Comparison of ENCODE assay signal across 7 mouse cellular contexts in the genomic region with DNA sequence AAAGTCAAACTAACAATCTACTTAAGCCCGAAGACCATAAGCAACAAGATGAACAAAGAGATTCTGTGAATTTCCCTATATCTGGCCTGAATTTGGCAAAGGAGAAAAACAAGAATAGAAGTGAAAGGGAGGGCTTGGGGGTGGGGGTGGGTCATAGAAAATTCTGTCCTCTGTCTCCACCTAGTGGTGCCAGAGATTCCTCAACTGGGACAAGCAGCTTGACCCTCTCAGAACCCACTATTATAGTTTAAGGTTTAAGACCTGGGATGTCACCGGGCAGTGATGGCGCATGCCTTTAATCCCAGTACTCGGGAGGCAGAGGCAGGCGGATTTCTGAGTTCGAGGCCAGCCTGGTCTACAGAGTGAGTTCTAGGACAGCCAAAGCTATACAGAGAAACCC. TPM values are rescaled to one million over a fixed set of nuclear protein-coding genes. Genes with fewer than 3 reads are reported as not detected.
DNase-seq lines count a peak whose midpoint lies in the region; ATAC-seq and TF ChIP-seq lines count a peak whose summit lies in the region.

No protein-coding gene starts in this region.

- H3K27me3 ChIP-seq in limb, embryonic 11.5 days (ENCODE audit: control insufficient read depth, insufficient read depth, low read length): no peaks in the 10 kb centered on the region
- no peaks in the 10 kb centered on the region for H3K27me3 ChIP-seq in limb, embryonic 10.5 days (ENCODE audit: low read depth, poor library complexity, severe bottlenecking)
- H3K27me3 ChIP-seq in small intestine, adult 2 months (ENCODE audit: control insufficient read depth, insufficient read depth, low read length): no peaks in the 10 kb centered on the region

- ATAC-seq in limb, embryonic 11.5 days (ENCODE audit: insufficient number of reproducible peaks, low FRiP score, low TSS enrichment, low read depth): no peak
- ATAC-seq in granulocyte monocyte progenitor cell, adult 5-6 weeks (replicated peaks; ENCODE audit: poor library complexity, severe bottlenecking): peak; percentile 79

- WGBS in limb, embryonic 11.5 days: 68% methylated on average over 6 of the region's 6 CpGs
- 71% methylated on average over 6 of the region's 6 CpGs for WGBS in limb, embryonic 10.5 days
- 35% methylated on average over 6 of the region's 6 CpGs for WGBS in small intestine, adult 2 months

- no peak overlapping the region for H3K4me2 ChIP-seq in limb, embryonic 11.5 days (ENCODE audit: low read depth, severe bottlenecking)

- no peaks in the 10 kb centered on the region for H3K9me3 ChIP-seq in limb, embryonic 11.5 days (ENCODE audit: control insufficient read depth, low read length)
- no peaks in the 10 kb centered on the region for H3K9me3 ChIP-seq in limb, embryonic 10.5 days (replicated peaks)

- intact Hi-C loops in left cerebral cortex, postnatal 4 days (cut with DNase I): no loop called here

- H3K4me3 ChIP-seq in limb, embryonic 11.5 days (ENCODE audit: low read depth, low read length): no peak overlapping the region
- no peak overlapping the region for H3K4me3 ChIP-seq in limb, embryonic 10.5 days
- H3K4me3 ChIP-seq in small intestine, adult 2 months (ENCODE audit: low read depth, low read length): no peak overlapping the region

- no peaks in the 10 kb centered on the region for H3K36me3 ChIP-seq in limb, embryonic 11.5 days (ENCODE audit: control insufficient read depth, insufficient read depth, low read length)
- no peaks in the 10 kb centered on the region for H3K36me3 ChIP-seq in limb, embryonic 10.5 days
- no peaks in the 10 kb centered on the region for H3K36me3 ChIP-seq in small intestine, adult 2 months (ENCODE audit: control insufficient read depth, insufficient read depth, low read length)

- peak; percentile 61 for DNase-seq in limb, embryonic 11.5 days (ENCODE audit: low spot score)
- no peak for DNase-seq in limb, embryonic 10.5 days (ENCODE audit: low spot score)
- peak; percentile 70 for DNase-seq in ES-CJ7 (ENCODE audit: low read depth, low spot score)
- peak; percentile 28 for DNase-seq in adrenal gland, postnatal 25 days
- peak; percentile 44 for DNase-seq in left cerebral cortex, postnatal 4 days

- H3K4me1 ChIP-seq in limb, embryonic 11.5 days (ENCODE audit: control insufficient read depth, insufficient read depth, low read length): no peaks in the 10 kb centered on the region
- no peaks in the 10 kb centered on the region for H3K4me1 ChIP-seq in limb, embryonic 10.5 days
- H3K4me1 ChIP-seq in small intestine, adult 2 months (ENCODE audit: control insufficient read depth, insufficient read depth, insufficient read length, low read length): peaks cover 8% of the 10 kb centered on the region

- no peak overlapping the region for H3K27ac ChIP-seq in limb, embryonic 11.5 days (replicated peaks; ENCODE audit: low read depth, low read length)
- no peak overlapping the region for H3K27ac ChIP-seq in limb, embryonic 10.5 days
- no peak overlapping the region for H3K27ac ChIP-seq in small intestine, adult 2 months (ENCODE audit: insufficient read depth, low read depth, low read length)

- no peak overlapping the region for H3K9ac ChIP-seq in limb, embryonic 11.5 days (ENCODE audit: low read length)

- TF ChIP-seq CTCF in small intestine, adult 2 months (IDR thresholded peaks at IDR 0.05; ENCODE audit: extremely low read depth, insufficient read length, insufficient replicate concordance, low read depth, low read length): peak; percentile 63; the same call in 1 of the 2 replicates

- no peak for TF ChIP-seq POLR2A in small intestine, adult 2 months (IDR thresholded peaks at IDR 0.05; ENCODE audit: low read depth, low read length)

RNA-seq across cellular contexts. Expression of gene Nf2, which starts 12.6 kb away (rescaled TPM):
- 47.6 and 51.2 TPM in 2 replicates for polyA plus RNA-seq in limb, embryonic 11.5 days (2014; fragmentation: Nextera tagmentation; extraction: Ambion mirVana)
- polyA plus RNA-seq in limb, embryonic 10.5 days (2016; fragmentation: Nextera tagmentation; extraction: Ambion mirVana): 61.4 and 63.8 TPM in 2 replicates
- total RNA-seq in adrenal gland, postnatal 25 days (2021): 160 and 207 TPM in 2 replicates
- 35.6 and 45.1 TPM in 2 replicates for total RNA-seq in granulocyte monocyte progenitor cell, adult 5-6 weeks (2014; fragmentation: Nextera tagmentation)
- total RNA-seq in granulocyte monocyte progenitor cell, adult 5-6 weeks (2017): 48.0 and 73.3 TPM in 2 replicates
- 100 to 1,000 TPM; 155 to 162 TPM for total RNA-seq in left cerebral cortex, postnatal 4 days (2021)
- 26.1 and 43.5 TPM in 2 replicates for polyA plus RNA-seq in small intestine, adult 2 months (2012; rRNA removed)

RNA-seq across cellular contexts. Expression of gene Nipsnap1, which starts 37.0 kb away (rescaled TPM):
- 76.8 and 80.2 TPM in 2 replicates for polyA plus RNA-seq in limb, embryonic 11.5 days (2014; fragmentation: Nextera tagmentation; extraction: Ambion mirVana)
- polyA plus RNA-seq in limb, embryonic 10.5 days (2016; fragmentation: Nextera tagmentation; extraction: Ambion mirVana): 75.9 and 84.2 TPM in 2 replicates
- 27.5 and 29.2 TPM in 2 replicates for total RNA-seq in adrenal gland, postnatal 25 days (2021)
- 13.4 and 22.3 TPM in 2 replicates for total RNA-seq in granulocyte monocyte progenitor cell, adult 5-6 weeks (2014; fragmentation: Nextera tagmentation)
- 17.5 and 20.0 TPM in 2 replicates for total RNA-seq in granulocyte monocyte progenitor cell, adult 5-6 weeks (2017)
- total RNA-seq in left cerebral cortex, postnatal 4 days (2021): 100 to 1,000 TPM; 102 TPM
- polyA plus RNA-seq in small intestine, adult 2 months (2012; rRNA removed): 35.3 and 43.4 TPM in 2 replicates

RNA-seq across cellular contexts. Expression of gene Thoc5, which starts 58.4 kb away (rescaled TPM):
- 48.8 and 50.6 TPM in 2 replicates for polyA plus RNA-seq in limb, embryonic 11.5 days (2014; fragmentation: Nextera tagmentation; extraction: Ambion mirVana)
- 46.3 and 47.5 TPM in 2 replicates for polyA plus RNA-seq in limb, embryonic 10.5 days (2016; fragmentation: Nextera tagmentation; extraction: Ambion mirVana)
- total RNA-seq in adrenal gland, postnatal 25 days (2021): 33.3 and 36.7 TPM in 2 replicates
- total RNA-seq in granulocyte monocyte progenitor cell, adult 5-6 weeks (2014; fragmentation: Nextera tagmentation): 25.7 and 29.8 TPM in 2 replicates
- 54.6 and 67.6 TPM in 2 replicates for total RNA-seq in granulocyte monocyte progenitor cell, adult 5-6 weeks (2017)
- total RNA-seq in left cerebral cortex, postnatal 4 days (2021): 10 to 100 TPM; 58.1 to 61.4 TPM
- 7.1 and 14.1 TPM in 2 replicates for polyA plus RNA-seq in small intestine, adult 2 months (2012; rRNA removed)
